Mouse (Mus musculus) testis, adult 2 months (tissue): ENCODE data around the gene Pdzd7. TPM values are rescaled to one million over a fixed set of nuclear protein-coding genes. Genes with fewer than 3 reads are reported as not detected.

Experiments used
- H3K27ac ChIP-seq: fragments of 200-500 bp; 2 replicates; pipeline ENCODE4 v1.5.1; 2012; ENCODE audit warnings: low read depth, low read length; ENCODE audit not compliant: control insufficient read depth, insufficient read depth
- H3K27me3 ChIP-seq: fragments of 200-500 bp; 2 replicates; pipeline ENCODE4 v1.6.1; 2012; ENCODE audit warnings: mild to moderate bottlenecking, low read length, moderate library complexity; ENCODE audit not compliant: control insufficient read depth, insufficient read depth
- H3K36me3 ChIP-seq: fragments of 200-500 bp; 2 replicates; pipeline ENCODE4 v1.6.1; 2012; ENCODE audit warnings: mild to moderate bottlenecking, low read length; ENCODE audit not compliant: control insufficient read depth, insufficient read depth
- H3K4me1 ChIP-seq: fragments of 200-500 bp; 2 replicates; pipeline ENCODE4 v1.6.1; 2012; ENCODE audit warnings: low read length; ENCODE audit not compliant: control insufficient read depth, insufficient read depth
- H3K4me3 ChIP-seq: fragments of 200-500 bp; 2 replicates; pipeline ENCODE4 v1.5.1; 2012; ENCODE audit warnings: low read depth, mild to moderate bottlenecking, low read length, moderate library complexity, mixed read lengths; ENCODE audit not compliant: control insufficient read depth
- CTCF ChIP-seq: fragments of 200-500 bp; IDR thresholded peaks from 2 replicates; pipeline ENCODE4 v1.5.1; 2012; ENCODE audit warnings: low read depth, mild to moderate bottlenecking, inconsistent platforms, low read length, moderate library complexity; ENCODE audit not compliant: control insufficient read depth, insufficient read depth, insufficient replicate concordance
- POLR2A ChIP-seq: fragments of 200-500 bp; IDR thresholded peaks from 2 replicates; pipeline ENCODE4 v1.6.1; 2012; ENCODE audit warnings: low read depth, mild to moderate bottlenecking, inconsistent platforms, low read length, moderate library complexity; ENCODE audit not compliant: control insufficient read depth
- polyA plus RNA-seq: library from polyadenylated mRNA; depleted of rRNA; stranded (reverse); fragments of >200 nt; gene quantifications from 2 replicates; pipeline ENCODE4 v1.2.3, GENCODE M21; 2012

The Pdzd7 gene
- polyA plus RNA-seq, 1 experiment = 1.0 TPM

GRCm38 (mm10) chr19:45077742-45078645 lies 32.5 kb upstream of the Pdzd7 start:
- peaks cover 44% of the 10 kb centered on the region for H3K4me1 ChIP-seq
- no peak overlapping the region for H3K27ac ChIP-seq
- TF ChIP-seq POLR2A (no peak), CTCF (no peak)

DNA sequence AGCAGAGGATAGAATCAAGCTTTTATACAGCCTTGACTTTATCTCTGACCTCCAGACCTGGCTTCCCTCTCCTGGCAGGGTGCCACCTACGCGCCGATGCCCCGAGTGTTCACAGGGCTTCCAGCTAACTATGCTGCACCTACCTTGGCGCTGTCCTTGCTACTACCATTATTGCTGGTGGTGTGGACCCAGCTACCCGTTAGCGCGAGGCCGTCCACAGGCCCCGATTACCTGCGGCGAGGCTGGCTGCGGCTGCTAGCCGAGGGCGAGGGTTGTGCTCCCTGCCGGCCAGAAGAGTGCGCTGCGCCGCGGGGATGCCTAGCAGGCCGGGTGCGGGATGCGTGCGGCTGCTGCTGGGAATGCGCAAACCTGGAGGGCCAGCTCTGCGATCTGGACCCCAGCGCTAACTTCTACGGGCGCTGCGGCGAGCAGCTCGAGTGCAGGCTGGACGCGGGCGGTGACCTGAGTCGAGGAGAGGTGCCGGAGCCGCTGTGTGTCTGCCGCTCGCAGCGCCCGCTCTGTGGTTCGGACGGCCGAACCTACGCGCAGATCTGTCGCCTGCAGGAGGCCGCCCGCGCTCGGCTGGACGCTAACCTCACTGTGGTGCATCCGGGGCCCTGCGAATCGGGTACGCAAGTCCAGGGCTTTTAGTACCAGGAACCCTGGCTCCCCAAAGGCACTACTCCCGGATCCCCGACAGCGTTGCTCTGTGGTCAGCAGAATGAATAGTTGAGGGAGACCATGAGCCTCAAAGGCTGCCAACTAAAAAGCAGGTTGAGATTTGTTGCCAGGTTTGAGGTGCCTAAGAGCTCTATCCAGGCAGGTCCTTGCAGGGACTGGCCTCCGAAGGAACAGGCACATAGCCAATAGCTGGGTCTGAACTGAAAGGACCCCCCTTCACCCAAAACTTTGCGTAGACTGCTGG lies 31.3 kb upstream of the Pdzd7 start:
- Histone ChIP-seq H3K4me1 (peaks cover 44% of the 10 kb centered on the region), H3K27ac (no peak overlapping the region), H3K27me3 (peaks cover 2% of the 10 kb centered on the region; the same call in 1 of the 2 replicates), H3K4me3 (peak overlapping the region; percentile 30), H3K36me3 (no peaks in the 10 kb centered on the region)
- TF ChIP-seq CTCF = peak; percentile 29; the same call in 1 of the 2 replicates
- TF ChIP-seq POLR2A = no peak

More at GRCm38 (mm10) chr19:45077742-45078645, 32.5 kb upstream of the Pdzd7 start:
- no peak overlapping the region for H3K4me3 ChIP-seq
- H3K36me3 ChIP-seq = no peaks in the 10 kb centered on the region
- H3K27me3 ChIP-seq = peaks cover 2% of the 10 kb centered on the region; the same call in 1 of the 2 replicates

DNA sequence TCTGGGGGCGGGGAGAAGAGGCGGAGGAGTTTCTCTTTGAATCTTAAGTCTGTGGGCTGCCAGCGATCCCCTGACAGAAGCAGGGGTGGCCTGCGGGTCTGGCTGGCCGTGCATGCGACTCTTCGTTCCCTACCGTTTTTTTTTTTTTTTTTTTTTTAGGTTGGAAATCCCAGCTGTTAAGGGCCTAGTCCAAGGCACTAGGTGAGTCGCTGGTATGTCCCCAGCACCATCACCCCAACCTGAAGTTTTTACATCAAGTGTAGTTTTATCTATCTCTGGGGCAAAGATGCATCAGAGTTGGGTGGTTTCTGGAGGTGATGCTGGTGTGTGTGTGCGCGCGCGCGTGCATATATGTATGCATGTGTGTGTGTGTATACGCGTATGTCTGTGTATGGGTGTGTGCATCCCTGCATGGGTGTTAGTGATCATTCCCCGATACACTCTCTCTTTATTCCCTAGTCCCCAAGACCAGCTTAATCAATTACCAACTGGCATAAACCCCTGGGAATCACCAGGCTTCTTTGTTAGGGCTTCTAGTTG lies 30.6 kb upstream of the Pdzd7 start:
- peaks cover 41% of the 10 kb centered on the region for H3K4me1 ChIP-seq
- H3K4me3 ChIP-seq = no peak overlapping the region
- H3K27ac ChIP-seq = no peak overlapping the region
- peaks cover 2% of the 10 kb centered on the region; the same call in 1 of the 2 replicates for H3K27me3 ChIP-seq
- no peaks in the 10 kb centered on the region for H3K36me3 ChIP-seq
- TF ChIP-seq POLR2A = no peak
- no peak for TF ChIP-seq CTCF

DNA sequence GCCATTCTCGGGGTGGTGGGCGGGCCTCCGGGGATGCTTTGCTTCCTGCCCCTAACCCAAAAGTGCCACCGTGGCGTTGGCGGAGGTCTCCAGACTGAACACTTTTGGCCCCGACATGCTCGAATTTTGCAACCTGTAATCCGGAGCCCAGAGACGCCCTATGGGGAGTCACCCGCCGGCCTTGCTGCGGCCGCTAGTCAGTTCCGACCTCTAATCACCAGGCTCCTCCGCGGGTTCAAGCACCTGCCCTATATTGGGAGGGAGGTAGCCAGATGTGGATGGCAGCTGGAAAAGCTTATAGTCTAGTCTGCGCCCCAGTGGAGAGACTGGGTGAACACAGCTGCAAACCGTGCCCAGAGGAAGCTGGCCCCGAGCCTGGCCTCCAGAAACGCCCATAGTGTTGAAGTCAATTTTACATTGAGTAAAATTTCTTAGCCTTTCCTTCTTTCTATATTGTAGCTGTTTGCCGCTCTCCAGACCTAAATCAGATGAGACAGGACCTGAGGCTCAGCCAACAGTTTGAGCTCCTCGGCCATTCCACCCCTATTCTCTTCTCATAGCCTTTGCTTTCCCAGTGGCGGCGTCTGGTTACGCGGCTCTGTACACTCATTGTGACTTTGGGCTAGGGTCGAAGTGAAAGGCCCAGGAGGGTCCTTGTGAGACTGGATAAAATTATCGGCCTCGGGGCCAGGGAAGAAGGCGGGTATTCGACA lies 30.0 kb upstream of the Pdzd7 start:
- no peaks in the 10 kb centered on the region for H3K36me3 ChIP-seq
- H3K27ac ChIP-seq = peak overlapping the region; percentile 79
- H3K27me3 ChIP-seq = no peaks in the 10 kb centered on the region
- H3K4me1 ChIP-seq = peaks cover 40% of the 10 kb centered on the region
- H3K4me3 ChIP-seq = peak overlapping the region; percentile 95
- no peak for TF ChIP-seq CTCF
- TF ChIP-seq POLR2A = no peak

GRCm38 (mm10) chr19:45074580-45075322 lies 29.2 kb upstream of the Pdzd7 start, which contains the start of gene Kazald1:
Gene Kazald1, plus strand, starts transcription at chr19:45075241.
- Histone ChIP-seq H3K27me3 (no peaks in the 10 kb centered on the region), H3K4me1 (peaks cover 34% of the 10 kb centered on the region), H3K36me3 (no peaks in the 10 kb centered on the region), H3K4me3 (peak within 1 kb of the TSS; percentile 95), H3K27ac (peak within 1 kb of the TSS; percentile 99)
- TF ChIP-seq POLR2A = peak; percentile 93
- no peak for TF ChIP-seq CTCF
